Mouse (Mus musculus) limb, embryonic 15.5 days (tissue): Measurements from ENCODE around the gene Fibcd1. TPM values are rescaled to one million over a fixed set of nuclear protein-coding genes. Genes with fewer than 3 reads are reported as not detected.

Experiments used
- ATAC-seq: fragments of 200-750 bp; cut with Nextera tagmentation; 2 replicates; pipeline ENCODE4 v1.8.0; 2017; ENCODE audit warnings: low read depth, moderate TSS enrichment; ENCODE audit not compliant: insufficient number of reproducible peaks, low FRiP score, low TSS enrichment
- H3K27ac ChIP-seq: fragments of 300-500 bp; sonication (generic); 2 replicates; pipeline ENCODE4 v1.5.1; 2015; ENCODE audit warnings: moderate library complexity, mild to moderate bottlenecking, inconsistent platforms
- H3K27me3 ChIP-seq: fragments of 300-500 bp; sonication (generic); 2 replicates; pipeline ENCODE4 v1.6.1; 2015; ENCODE audit warnings: inconsistent platforms
- H3K36me3 ChIP-seq: fragments of 300-500 bp; sonication (generic); 2 replicates; pipeline ENCODE4 v1.6.1; 2015; ENCODE audit warnings: inconsistent platforms
- H3K4me1 ChIP-seq: fragments of 300-500 bp; sonication (generic); 2 replicates; pipeline ENCODE4 v1.6.1; 2015; ENCODE audit warnings: inconsistent platforms
- H3K4me2 ChIP-seq: fragments of 300-500 bp; sonication (generic); 2 replicates; pipeline ENCODE4 v1.6.1; 2015; ENCODE audit warnings: mild to moderate bottlenecking, inconsistent platforms
- H3K4me3 ChIP-seq: fragments of 300-500 bp; sonication (generic); 2 replicates; pipeline ENCODE4 v1.5.1; 2015; ENCODE audit warnings: mild to moderate bottlenecking, inconsistent platforms
- H3K9ac ChIP-seq: fragments of 300-500 bp; sonication (generic); 2 replicates; pipeline ENCODE4 v1.6.1; 2015; ENCODE audit warnings: inconsistent platforms
- H3K9me3 ChIP-seq: fragments of 300-500 bp; sonication (generic); 2 replicates; pipeline ENCODE4 v1.6.1; 2016; ENCODE audit warnings: inconsistent platforms
- WGBS: fragments of 180-500 bp; shearing (Covaris S2); methylation state at CpG from one replicate; pipeline ENCODE4 v1.1.7; 2015; 5-methylcytosine and 5-hydroxymethylcytosine counted together
- polyA plus RNA-seq: library from polyadenylated mRNA; unstranded; fragments of >200 nt; fragmentation: Nextera tagmentation; extraction: Ambion mirVana; gene quantifications from 2 replicates; pipeline ENCODE4 v1.2.1, GENCODE M21; 2015

Fibcd1 gene
- polyA plus RNA-seq, 1 experiment from 2014 or later: 0.14 TPM

GRCm38 (mm10) chr2:31825469-31825911, 20.3 kb downstream of the Fibcd1 start:
- no peak overlapping the region for H3K4me3 ChIP-seq
- peaks cover 33% of the 10 kb centered on the region for H3K4me1 ChIP-seq
- H3K9ac ChIP-seq: no peak overlapping the region
- no peak overlapping the region for H3K4me2 ChIP-seq
- no peaks in the 10 kb centered on the region for H3K9me3 ChIP-seq
- WGBS: 73% methylated on average over 16 of the region's 16 CpGs
- no peak for ATAC-seq
- no peak overlapping the region for H3K27ac ChIP-seq
- H3K36me3 ChIP-seq: no peaks in the 10 kb centered on the region
- H3K27me3 ChIP-seq: peaks cover 26% of the 10 kb centered on the region

DNA sequence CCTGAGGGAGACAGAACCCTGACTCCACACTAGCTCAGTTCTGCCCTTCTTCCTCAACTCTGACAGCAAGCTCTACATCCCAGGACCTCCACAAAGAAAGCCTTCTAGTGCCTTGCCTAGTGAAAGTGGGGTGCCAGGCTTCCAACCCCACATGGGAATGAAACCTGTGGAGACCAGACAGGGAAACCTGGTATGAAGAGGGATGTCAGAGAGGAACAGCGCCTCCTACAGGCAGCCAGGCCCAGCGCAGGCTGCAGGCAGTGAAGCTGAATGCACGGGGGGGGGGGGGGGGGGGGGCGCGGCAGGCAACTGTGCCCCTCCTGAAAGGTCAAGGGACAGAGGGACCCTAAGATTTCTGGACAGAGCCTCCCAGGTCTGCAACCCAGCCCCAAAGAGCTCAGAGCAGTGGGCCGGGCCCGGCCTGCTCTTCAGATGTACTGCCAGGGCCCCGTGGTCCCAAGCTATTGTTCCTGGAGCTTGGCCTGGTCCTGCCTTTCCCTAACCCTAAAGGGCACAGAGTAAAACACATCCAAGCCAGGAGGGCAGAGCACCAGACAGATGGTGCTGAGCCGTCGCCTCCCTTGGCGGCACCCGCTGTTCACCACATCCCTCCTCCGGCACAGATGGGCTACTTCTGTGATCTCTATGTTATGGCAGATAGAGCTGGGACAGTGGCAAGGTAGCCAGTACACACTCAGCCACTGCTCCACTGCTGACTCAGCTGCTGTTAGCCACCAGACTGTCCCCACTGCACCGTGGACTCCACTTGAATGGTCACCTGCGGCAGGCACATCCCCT, 21.7 kb downstream of the Fibcd1 start:
- peaks cover 33% of the 10 kb centered on the region for H3K4me1 ChIP-seq
- 71% methylated on average over 13 of the region's 15 CpGs for WGBS
- no peaks in the 10 kb centered on the region for H3K9me3 ChIP-seq
- ATAC-seq: no peak
- peaks cover 30% of the 10 kb centered on the region for H3K27me3 ChIP-seq
- no peaks in the 10 kb centered on the region for H3K36me3 ChIP-seq
- H3K4me2 ChIP-seq: no peak overlapping the region
- H3K4me3 ChIP-seq: no peak overlapping the region
- no peak overlapping the region for H3K27ac ChIP-seq
- H3K9ac ChIP-seq: no peak overlapping the region

- H3K27me3 ChIP-seq: peaks cover 30% of the 10 kb centered on the region
- ATAC-seq: no peak
- WGBS: 12% methylated on average over 39 of the region's 39 CpGs
- H3K4me3 ChIP-seq: peak overlapping the region; percentile 21
- peaks cover 24% of the 10 kb centered on the region for H3K4me1 ChIP-seq
- no peaks in the 10 kb centered on the region for H3K36me3 ChIP-seq
- no peak overlapping the region for H3K27ac ChIP-seq
- no peaks in the 10 kb centered on the region for H3K9me3 ChIP-seq
- peak overlapping the region; percentile 42 for H3K4me2 ChIP-seq
- no peak overlapping the region for H3K9ac ChIP-seq
Observed at GRCm38 (mm10) chr2:31822524-31823371, 23.1 kb downstream of the Fibcd1 start.

DNA sequence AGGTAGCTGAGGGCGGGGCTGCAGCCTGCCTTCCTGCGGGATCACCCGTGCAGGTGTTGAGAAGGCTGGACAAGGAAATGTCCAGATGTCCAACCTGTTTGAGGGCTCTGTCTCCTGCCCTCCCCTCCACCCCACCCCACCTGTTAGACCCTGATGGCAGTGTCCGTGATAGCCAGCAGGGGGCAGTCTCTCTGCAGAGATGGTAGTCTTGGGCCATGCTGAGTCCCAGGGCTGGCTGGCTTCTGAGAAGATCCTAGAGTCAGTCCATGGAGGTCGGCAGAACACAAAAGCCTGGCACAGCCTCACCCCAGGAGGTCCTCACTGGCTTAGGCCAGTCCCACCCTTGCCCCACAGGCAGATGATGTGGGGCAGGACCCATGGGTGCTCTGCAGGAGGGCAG, 30.4 kb downstream of the Fibcd1 start:
- no peak overlapping the region for H3K4me3 ChIP-seq
- H3K9ac ChIP-seq: no peak overlapping the region
- WGBS: 17% methylated on average over 5 of the region's 5 CpGs
- no peaks in the 10 kb centered on the region for H3K36me3 ChIP-seq
- ATAC-seq: no peak
- H3K27me3 ChIP-seq: peaks cover 5% of the 10 kb centered on the region; the same call in 1 of the 2 replicates
- H3K27ac ChIP-seq: no peak overlapping the region
- no peaks in the 10 kb centered on the region for H3K9me3 ChIP-seq
- H3K4me2 ChIP-seq: no peak overlapping the region
- peaks cover 2% of the 10 kb centered on the region for H3K4me1 ChIP-seq

GRCm38 (mm10) chr2:31814699-31815098, 31.1 kb downstream of the Fibcd1 start:
- Histone ChIP-seq H3K36me3 (no peaks in the 10 kb centered on the region), H3K9ac (no peak overlapping the region), H3K4me2 (no peak overlapping the region), H3K27ac (no peak overlapping the region), H3K27me3 (peaks cover 2% of the 10 kb centered on the region; the same call in 1 of the 2 replicates), H3K4me3 (no peak overlapping the region), H3K4me1 (peaks cover 8% of the 10 kb centered on the region), H3K9me3 (no peaks in the 10 kb centered on the region)
- ATAC-seq: no peak
- WGBS: 67% methylated on average over 7 of the region's 7 CpGs

DNA sequence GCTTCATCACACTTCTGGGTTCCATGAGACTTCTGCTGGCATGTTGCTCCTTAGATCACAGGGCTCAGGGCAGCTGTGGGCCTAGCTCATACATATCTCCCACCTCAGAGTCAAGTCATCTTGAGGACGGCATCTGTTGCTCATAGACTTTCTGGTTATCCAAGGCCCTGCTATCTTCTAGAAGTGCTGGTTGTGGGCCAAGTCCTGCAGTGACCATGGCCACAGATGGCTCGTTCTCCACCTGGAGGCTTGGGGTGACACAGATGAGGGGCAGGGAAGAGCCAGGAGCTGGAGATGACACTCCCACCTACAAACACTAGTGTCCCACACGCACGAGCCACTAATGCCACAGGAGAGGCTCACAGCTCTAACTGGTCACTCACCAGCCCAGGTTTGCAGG, 32.2 kb downstream of the Fibcd1 start:
- ATAC-seq: no peak
- no peaks in the 10 kb centered on the region for H3K36me3 ChIP-seq
- no peaks in the 10 kb centered on the region for H3K9me3 ChIP-seq
- H3K4me2 ChIP-seq: no peak overlapping the region
- H3K4me1 ChIP-seq: peaks cover 19% of the 10 kb centered on the region
- no peak overlapping the region for H3K4me3 ChIP-seq
- WGBS: 79% methylated on average over 4 of the region's 4 CpGs
- H3K9ac ChIP-seq: no peak overlapping the region
- no peak overlapping the region for H3K27ac ChIP-seq
- peaks cover 2% of the 10 kb centered on the region; the same call in 1 of the 2 replicates for H3K27me3 ChIP-seq

GRCm38 (mm10) chr2:31811086-31811958, 34.5 kb downstream of the Fibcd1 start:
- Histone ChIP-seq H3K27me3 (peaks cover 2% of the 10 kb centered on the region; the same call in 1 of the 2 replicates), H3K9ac (no peak overlapping the region), H3K9me3 (no peaks in the 10 kb centered on the region), H3K4me1 (peaks cover 31% of the 10 kb centered on the region), H3K4me2 (no peak overlapping the region), H3K4me3 (no peak overlapping the region), H3K27ac (no peak overlapping the region), H3K36me3 (no peaks in the 10 kb centered on the region)
- ATAC-seq: no peak
- 80% methylated on average over 14 of the region's 14 CpGs for WGBS

GRCm38 (mm10) chr2:31810444-31810843, 35.4 kb downstream of the Fibcd1 start, which contains the start of gene Qrfp:
Qrfp (minus strand) TSS chr2:31810580.
- Histone ChIP-seq H3K36me3 (no peaks in the 10 kb centered on the region), H3K9me3 (no peaks in the 10 kb centered on the region), H3K4me3 (no peak within 1 kb of the TSS), H3K4me1 (peaks cover 31% of the 10 kb centered on the region), H3K4me2 (no peak within 1 kb of the TSS), H3K27ac (no peak within 1 kb of the TSS), H3K9ac (no peak within 1 kb of the TSS), H3K27me3 (no peaks in the 10 kb centered on the region)
- WGBS: 44% methylated on average over 12 of the region's 12 CpGs
- no peak for ATAC-seq

- H3K36me3 ChIP-seq: peaks cover 6% of the 10 kb centered on the region
- no peaks in the 10 kb centered on the region for H3K9me3 ChIP-seq
- ATAC-seq: no peak
- no peak overlapping the region for H3K27ac ChIP-seq
- no peak overlapping the region for H3K4me2 ChIP-seq
- no peaks in the 10 kb centered on the region for H3K27me3 ChIP-seq
- 39% methylated on average over 2 of the region's 2 CpGs for WGBS
- no peak overlapping the region for H3K4me3 ChIP-seq
- H3K4me1 ChIP-seq: peaks cover 31% of the 10 kb centered on the region
- no peak overlapping the region for H3K9ac ChIP-seq
Observed at GRCm38 (mm10) chr2:31809358-31809740, 36.5 kb downstream of the Fibcd1 start.

DNA sequence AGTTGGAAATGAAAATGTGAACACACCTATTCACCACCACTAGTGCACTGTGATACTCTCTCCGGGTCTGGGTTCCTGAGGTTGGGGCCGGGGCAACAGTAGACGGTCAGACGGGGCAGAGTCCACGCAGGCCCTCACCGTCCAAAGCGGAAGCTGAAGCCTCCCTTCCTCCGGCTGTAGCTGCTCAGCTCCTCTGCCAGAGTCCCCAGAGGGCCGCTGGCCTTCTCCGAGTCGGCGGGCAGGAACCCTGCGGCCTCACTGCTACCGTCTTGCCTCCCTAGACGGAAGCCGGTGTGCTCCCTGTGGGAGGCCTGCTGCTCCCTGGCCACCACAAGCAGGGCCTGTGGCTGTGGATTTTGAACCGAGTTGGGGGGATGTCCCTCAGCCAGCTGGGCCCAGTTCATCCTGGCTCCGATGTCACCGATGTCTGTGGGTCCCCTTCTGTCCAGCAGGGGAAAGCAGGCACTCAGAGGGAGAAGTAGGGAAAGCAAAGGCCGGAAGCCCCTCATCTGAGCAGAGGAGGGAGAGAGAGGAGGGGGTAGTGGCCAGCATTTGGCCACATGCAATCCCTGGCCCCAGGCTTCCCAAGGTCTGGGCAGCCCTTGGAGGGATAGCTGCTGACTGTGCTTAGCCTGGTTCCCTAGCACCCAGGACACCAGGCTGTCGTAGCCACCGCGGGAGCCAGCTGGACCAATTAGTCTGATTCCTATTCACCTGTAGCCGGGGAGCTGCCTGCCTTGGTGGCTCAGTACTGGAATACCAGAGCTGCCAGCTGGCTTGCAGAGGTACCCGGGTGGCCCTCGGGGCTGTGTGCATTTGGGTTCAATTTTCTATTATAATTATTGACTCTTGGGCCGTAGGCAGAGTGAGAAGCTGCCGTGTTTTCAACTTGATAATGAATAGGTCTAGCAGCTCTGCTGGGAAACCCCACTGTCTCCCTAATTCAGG, 37.1 kb downstream of the Fibcd1 start:
- WGBS: 38% methylated on average over 28 of the region's 28 CpGs
- no peak overlapping the region for H3K27ac ChIP-seq
- ATAC-seq: no peak
- no peak overlapping the region for H3K9ac ChIP-seq
- H3K4me2 ChIP-seq: no peak overlapping the region
- no peak overlapping the region for H3K4me3 ChIP-seq
- H3K36me3 ChIP-seq: peaks cover 13% of the 10 kb centered on the region
- H3K27me3 ChIP-seq: no peaks in the 10 kb centered on the region
- peaks cover 31% of the 10 kb centered on the region for H3K4me1 ChIP-seq
- no peaks in the 10 kb centered on the region for H3K9me3 ChIP-seq
